Mouse (Mus musculus) kidney, adult 2 months (tissue): ENCODE measurements at regions not wholly inside any gene's neighbourhood (a gene's known extent, or its start where the extent isn't known, plus 50 kb on each side); places are given as distances from the start of the nearest gene placed in this dataset.

Source experiments
- DNase-seq: peaks from one replicate; pipeline ENCODE4 v3.0.0; 2021
- H3K27ac ChIP-seq: fragments of 200-500 bp; 2 replicates; pipeline ENCODE4 v1.5.1; 2012; ENCODE audit warnings: low read depth, low read length, control low read depth, inconsistent platforms; ENCODE audit not compliant: insufficient read depth
- H3K27me3 ChIP-seq: fragments of 200-500 bp; replicated peaks from 2 replicates; pipeline ENCODE4 v1.6.1; 2012; ENCODE audit warnings: mild to moderate bottlenecking, moderate library complexity, low read length, inconsistent platforms; ENCODE audit not compliant: control insufficient read depth, insufficient read depth
- H3K36me3 ChIP-seq: fragments of 200-500 bp; 2 replicates; pipeline ENCODE4 v1.6.1; 2012; ENCODE audit warnings: mild to moderate bottlenecking, moderate library complexity, low read length, inconsistent platforms; ENCODE audit not compliant: control insufficient read depth, insufficient read depth
- H3K4me1 ChIP-seq: fragments of 200-500 bp; 2 replicates; pipeline ENCODE4 v1.6.1; 2011; ENCODE audit warnings: low read length; ENCODE audit not compliant: control insufficient read depth, insufficient read depth
- H3K4me3 ChIP-seq: fragments of 200-500 bp; 2 replicates; pipeline ENCODE4 v1.5.1; 2011; ENCODE audit warnings: mild to moderate bottlenecking, low read depth, low read length, control low read depth; ENCODE audit not compliant: insufficient read depth
- CTCF ChIP-seq: fragments of 200-500 bp; conservative IDR thresholded peaks from 2 replicates; pipeline ENCODE4 v1.5.1; 2011; ENCODE audit warnings: low read depth, mild to moderate bottlenecking, control low read depth, low read length, moderate library complexity, mixed read lengths; ENCODE audit not compliant: insufficient read depth, insufficient read length
- POLR2A ChIP-seq: fragments of 200-500 bp; IDR thresholded peaks from one replicate; pipeline ENCODE4 v1.6.1; 2011; ENCODE audit warnings: low read depth, low read length, control low read depth
- WGBS: fragments of 180-500 bp; shearing (Covaris S2); methylation state at CpG from one replicate; pipeline ENCODE4 v1.1.7; 2018; 5-methylcytosine and 5-hydroxymethylcytosine counted together

- Histone ChIP-seq H3K27ac (no peak overlapping the region), H3K36me3 (no peaks in the 10 kb centered on the region), H3K4me3 (no peak overlapping the region), H3K27me3 (no peaks in the 10 kb centered on the region), H3K4me1 (no peaks in the 10 kb centered on the region)
- WGBS = 72% methylated on average over 2 of the region's 2 CpGs
- DNase-seq = no peak
- TF ChIP-seq POLR2A = no peak
- TF ChIP-seq CTCF = no peak
Observed at GRCm38 (mm10) chr5:5956716-5957115, 207.6 kb upstream of the Steap1 start.

GRCm38 (mm10) chr5:5955783-5956182 is 206.7 kb upstream of the Steap1 start:
- TF ChIP-seq CTCF = no peak
- TF ChIP-seq POLR2A = no peak
- WGBS = 77% methylated on average over 2 of the region's 2 CpGs

GRCm38 (mm10) chr5:5925796-5926195 is 176.7 kb upstream of the Steap1 start:
- no peak for DNase-seq
- Histone ChIP-seq H3K4me1 (no peaks in the 10 kb centered on the region), H3K27me3 (no peaks in the 10 kb centered on the region), H3K27ac (no peak overlapping the region), H3K4me3 (no peak overlapping the region), H3K36me3 (no peaks in the 10 kb centered on the region)
- TF ChIP-seq POLR2A = no peak
- TF ChIP-seq CTCF = no peak
- WGBS = 67% methylated on average over 3 of the region's 3 CpGs

More at GRCm38 (mm10) chr5:5955783-5956182, 206.7 kb upstream of the Steap1 start:
- no peaks in the 10 kb centered on the region for H3K27me3 ChIP-seq
- H3K4me3 ChIP-seq = no peak overlapping the region
- H3K4me1 ChIP-seq = no peaks in the 10 kb centered on the region
- no peak overlapping the region for H3K27ac ChIP-seq
- no peak for DNase-seq
- H3K36me3 ChIP-seq = no peaks in the 10 kb centered on the region

GRCm38 (mm10) chr5:5916427-5916826 is 167.3 kb upstream of the Steap1 start:
- TF ChIP-seq POLR2A (no peak), CTCF (no peak)
- DNase-seq = no peak
- Histone ChIP-seq H3K36me3 (no peaks in the 10 kb centered on the region), H3K27ac (no peak overlapping the region), H3K4me3 (no peak overlapping the region), H3K27me3 (no peaks in the 10 kb centered on the region), H3K4me1 (no peaks in the 10 kb centered on the region)
- WGBS = 32% methylated on average over 1 of the region's 1 CpGs

- H3K36me3 ChIP-seq = no peaks in the 10 kb centered on the region
- 71% methylated on average over 2 of the region's 2 CpGs for WGBS
- no peak overlapping the region for H3K4me3 ChIP-seq
- H3K27me3 ChIP-seq = no peaks in the 10 kb centered on the region
- TF ChIP-seq CTCF = no peak
- H3K27ac ChIP-seq = no peak overlapping the region
- no peak for DNase-seq
- H3K4me1 ChIP-seq = no peaks in the 10 kb centered on the region
Observed at GRCm38 (mm10) chr5:5889376-5889775, 140.2 kb upstream of the Steap1 start.

GRCm38 (mm10) chr5:5873425-5873824 is 124.3 kb upstream of the Steap1 start:
- H3K27ac ChIP-seq = no peak overlapping the region
- DNase-seq = no peak
- no peak overlapping the region for H3K4me3 ChIP-seq
- no peak for TF ChIP-seq CTCF
- TF ChIP-seq POLR2A = no peak
- no peaks in the 10 kb centered on the region for H3K4me1 ChIP-seq
- no peaks in the 10 kb centered on the region for H3K36me3 ChIP-seq
- WGBS = 91% methylated on average over 5 of the region's 5 CpGs
- H3K27me3 ChIP-seq = no peaks in the 10 kb centered on the region

GRCm38 (mm10) chr5:5856146-5856724 is 107.1 kb upstream of the Steap1 start:
- Histone ChIP-seq H3K27ac (no peak overlapping the region), H3K4me1 (no peaks in the 10 kb centered on the region), H3K36me3 (no peaks in the 10 kb centered on the region), H3K27me3 (no peaks in the 10 kb centered on the region), H3K4me3 (no peak overlapping the region)
- 57% methylated on average over 12 of the region's 12 CpGs for WGBS
- DNase-seq = no peak
- TF ChIP-seq CTCF = no peak
- TF ChIP-seq POLR2A = no peak

GRCm38 (mm10) chr5:5845805-5846496 is 96.8 kb upstream of the Steap1 start:
- DNase-seq = peak; percentile 12
- TF ChIP-seq POLR2A = no peak
- Histone ChIP-seq H3K27ac (no peak overlapping the region), H3K36me3 (no peaks in the 10 kb centered on the region), H3K4me1 (no peaks in the 10 kb centered on the region), H3K4me3 (no peak overlapping the region), H3K27me3 (no peaks in the 10 kb centered on the region)
- 43% methylated on average over 9 of the region's 9 CpGs for WGBS
